Mouse (Mus musculus) myocyte (in vitro differentiated cells): Measurements from ENCODE around the gene Cxcr5. TPM values are rescaled to one million over a fixed set of nuclear protein-coding genes. Genes with fewer than 3 reads are reported as not detected.
A peak's percentile ranks its signal among the peaks of the same experiment; 100 is the strongest.

ENCODE experiments used
- H3K27me3 ChIP-seq: one replicate; pipeline ENCODE4 v1.6.1; 2011; ENCODE audit not compliant: control insufficient read depth, insufficient read depth, insufficient read length
- H3K36me3 ChIP-seq: one replicate; pipeline ENCODE4 v1.6.1; 2011; ENCODE audit not compliant: control insufficient read depth, insufficient read depth
- H3K4me2 ChIP-seq: one replicate; pipeline ENCODE4 v1.6.1; 2011; ENCODE audit warnings: low read depth, control low read depth
- H3K4me3 ChIP-seq: one replicate; pipeline ENCODE4 v1.5.1; 2011; ENCODE audit warnings: mild to moderate bottlenecking, control low read depth, moderate library complexity
- H3K79me2 ChIP-seq: one replicate; pipeline ENCODE4 v1.6.1; 2011; ENCODE audit not compliant: control insufficient read depth, insufficient read depth
- H3ac ChIP-seq: one replicate; pipeline ENCODE4 v1.6.1; 2011; ENCODE audit not compliant: control insufficient read depth, insufficient read length
- CEBPB ChIP-seq: IDR thresholded peaks from 2 replicates; pipeline ENCODE4 v1.6.1; 2011; ENCODE audit warnings: mild to moderate bottlenecking, moderate library complexity; ENCODE audit not compliant: poor library complexity, insufficient read depth, severe bottlenecking
- E2F4 ChIP-seq: IDR thresholded peaks from one replicate; pipeline ENCODE4 v1.6.1; 2011; ENCODE audit warnings: mild to moderate bottlenecking, control low read depth, moderate library complexity; ENCODE audit not compliant: insufficient read depth
- MAX ChIP-seq: IDR thresholded peaks from one replicate; pipeline ENCODE4 v1.6.1; 2011; ENCODE audit warnings: low read depth, mild to moderate bottlenecking, control low read depth
- MYOD1 ChIP-seq, 3 experiments: IDR thresholded peaks; one replicate each; pipeline ENCODE4 v1.6.1; 2011; ENCODE audit warnings: control low read depth in 2 of 3, low read depth in 2 of 3, mild to moderate bottlenecking in 2 of 3, moderate library complexity in 1 of 3; ENCODE audit not compliant: insufficient read length in 2 of 3, control insufficient read depth in 1 of 3
- MYOG ChIP-seq, 3 experiments: IDR thresholded peaks; one replicate each; pipeline ENCODE4 v1.6.1; 2011; ENCODE audit warnings: control low read depth in 2 of 3, low read depth in 2 of 3, mild to moderate bottlenecking in 2 of 3; ENCODE audit not compliant: insufficient read length in 2 of 3, control insufficient read depth in 1 of 3, insufficient read depth in 1 of 3
- POLR2A ChIP-seq: IDR thresholded peaks from one replicate; pipeline ENCODE4 v1.6.1; 2011; ENCODE audit warnings: low read depth, mild to moderate bottlenecking, control low read depth, moderate library complexity; ENCODE audit not compliant: insufficient read length
- POLR2AphosphoS2 ChIP-seq: IDR thresholded peaks from one replicate; pipeline ENCODE4 v1.6.1; 2011; ENCODE audit warnings: low read depth, control low read depth; ENCODE audit not compliant: insufficient read length
- REST ChIP-seq: IDR thresholded peaks from one replicate; pipeline ENCODE4 v1.6.1; 2011; ENCODE audit warnings: mild to moderate bottlenecking, control low read depth, moderate library complexity; ENCODE audit not compliant: insufficient read depth, insufficient read length
- SRF ChIP-seq: IDR thresholded peaks from one replicate; pipeline ENCODE4 v1.6.1; 2011; ENCODE audit warnings: low read depth; ENCODE audit not compliant: control insufficient read depth, insufficient read length
- TCF12 ChIP-seq: IDR thresholded peaks from one replicate; pipeline ENCODE4 v1.6.1; 2011; ENCODE audit warnings: mild to moderate bottlenecking, control low read depth; ENCODE audit not compliant: poor library complexity, insufficient read depth, severe bottlenecking
- TCF3 ChIP-seq: IDR thresholded peaks from one replicate; pipeline ENCODE4 v1.6.1; 2011; ENCODE audit warnings: low read depth, control low read depth; ENCODE audit not compliant: insufficient read length
- USF1 ChIP-seq: IDR thresholded peaks from one replicate; pipeline ENCODE4 v1.6.1; 2011; ENCODE audit warnings: low read depth, mild to moderate bottlenecking, control low read depth, moderate library complexity
- polyA plus RNA-seq: library from polyadenylated mRNA; unstranded; fragments of >200 nt; fragmentation: generic; extraction: Trizol; gene quantifications from one replicate; pipeline ENCODE4 v1.2.1, GENCODE M21; 2012; ENCODE audit warnings: missing spikeins

Gene Cxcr5
- polyA plus RNA-seq, 1 experiment: 0.01 TPM

- no peak overlapping the region for H3K4me2 ChIP-seq
- H3K79me2 ChIP-seq: no peaks in the 10 kb centered on the region
- no peak for TF ChIP-seq POLR2A
- TF ChIP-seq POLR2AphosphoS2: no peak
- no peak for TF ChIP-seq CEBPB
- no peaks in the 10 kb centered on the region for H3K36me3 ChIP-seq
- H3K4me3 ChIP-seq: no peak overlapping the region
- peaks cover 11% of the 10 kb centered on the region for H3K27me3 ChIP-seq
- no peak overlapping the region for H3ac ChIP-seq
Observed at GRCm38 (mm10) chr9:44523686-44524085, 38.0 kb downstream of the Cxcr5 start.

DNA sequence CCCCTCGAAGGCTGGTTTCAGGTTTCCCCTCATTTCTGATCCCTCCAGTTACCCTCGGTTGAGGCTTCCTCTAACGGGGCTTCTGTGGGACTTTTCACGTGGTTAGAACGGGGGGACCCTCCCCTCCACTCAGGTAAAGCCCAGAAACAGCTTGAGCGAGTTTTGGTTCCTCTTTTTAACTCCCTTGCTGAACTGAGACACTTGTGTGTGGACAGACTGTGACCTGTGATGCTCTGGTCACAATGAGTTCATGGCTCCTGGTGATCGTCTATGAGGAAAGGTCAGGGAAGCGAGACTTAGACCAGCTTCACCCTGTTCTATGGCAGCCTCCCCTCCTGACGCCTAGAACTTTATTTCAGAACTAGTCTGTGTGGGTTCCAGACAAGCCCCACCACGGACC, 39.8 kb downstream of the Cxcr5 start:
- no peak overlapping the region for H3K4me3 ChIP-seq
- H3ac ChIP-seq: no peak overlapping the region
- no peaks in the 10 kb centered on the region for H3K79me2 ChIP-seq
- H3K36me3 ChIP-seq: no peaks in the 10 kb centered on the region
- no peak overlapping the region for H3K4me2 ChIP-seq
- peaks cover 11% of the 10 kb centered on the region for H3K27me3 ChIP-seq
- TF ChIP-seq POLR2AphosphoS2 (no peak), MYOG (IDR thresholded peaks at IDR 0.05; ENCODE audit: control insufficient read depth in 1 of 3, insufficient read depth in 1 of 3, insufficient read length in 2 of 3, low read depth in 2 of 3) (no peak), MYOD1 (IDR thresholded peaks at IDR 0.05; ENCODE audit: control insufficient read depth in 1 of 3, insufficient read length in 2 of 3, low read depth in 2 of 3) (no peak), TCF12 (no peak), POLR2A (no peak), E2F4 (no peak), TCF3 (no peak), USF1 (no peak), REST (no peak), SRF (no peak), CEBPB (no peak), MAX (no peak)

DNA sequence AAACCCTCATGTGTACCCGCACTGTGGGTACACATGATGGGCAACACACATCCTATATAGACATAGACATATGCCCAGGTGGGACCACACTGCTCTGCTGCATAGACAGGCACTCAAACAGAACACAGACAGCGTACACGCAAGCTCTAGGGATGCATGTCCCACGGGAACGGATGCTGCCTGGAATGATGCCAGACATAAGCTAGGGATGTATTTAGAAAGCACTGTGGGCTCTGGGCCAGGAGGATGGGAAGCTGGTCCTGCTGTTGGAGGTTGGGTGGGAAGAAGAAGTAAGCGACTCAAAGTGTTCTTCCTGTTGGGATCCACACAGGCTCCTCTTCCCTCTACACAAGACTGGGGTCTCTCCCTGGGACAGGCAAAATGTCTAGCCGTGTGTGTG, 43.6 kb downstream of the Cxcr5 start:
- Histone ChIP-seq H3ac (no peak overlapping the region), H3K79me2 (no peaks in the 10 kb centered on the region), H3K4me2 (no peak overlapping the region), H3K4me3 (no peak overlapping the region), H3K36me3 (no peaks in the 10 kb centered on the region), H3K27me3 (peaks cover 4% of the 10 kb centered on the region)
- TF ChIP-seq POLR2AphosphoS2: no peak
- no peak for TF ChIP-seq POLR2A
- TF ChIP-seq MYOD1 (IDR thresholded peaks at IDR 0.05; ENCODE audit: control insufficient read depth in 1 of 3, insufficient read length in 2 of 3, low read depth in 2 of 3): no peak
- no peak for TF ChIP-seq TCF12
- no peak for TF ChIP-seq CEBPB
- TF ChIP-seq MAX: no peak

DNA sequence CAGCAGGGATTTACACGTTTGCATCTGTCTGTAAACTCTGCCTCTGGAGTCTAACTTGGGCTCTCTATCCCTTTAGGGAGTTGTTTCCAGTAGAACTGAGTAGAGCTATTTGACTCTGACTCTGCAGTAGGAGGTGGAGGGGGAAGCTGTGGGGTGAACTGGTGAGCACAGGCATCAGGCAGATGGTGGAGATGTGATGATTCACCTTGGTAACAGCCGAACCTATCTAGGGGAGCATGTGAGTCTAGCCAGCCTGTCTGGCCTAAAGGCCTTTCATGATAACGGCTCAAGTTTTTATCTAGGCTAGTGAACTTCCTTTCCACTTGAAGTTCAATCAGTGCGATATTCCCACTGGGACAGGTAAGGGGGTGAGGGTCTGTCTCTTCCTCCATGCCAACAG, 44.3 kb downstream of the Cxcr5 start:
- Histone ChIP-seq H3K36me3 (no peaks in the 10 kb centered on the region), H3K4me3 (no peak overlapping the region), H3ac (no peak overlapping the region), H3K27me3 (peaks cover 4% of the 10 kb centered on the region), H3K4me2 (no peak overlapping the region), H3K79me2 (no peaks in the 10 kb centered on the region)
- no peak for TF ChIP-seq TCF3
- no peak for TF ChIP-seq MYOD1 (IDR thresholded peaks at IDR 0.05; ENCODE audit: control insufficient read depth in 1 of 3, insufficient read length in 2 of 3, low read depth in 2 of 3)
- TF ChIP-seq POLR2A: no peak
- TF ChIP-seq POLR2AphosphoS2: no peak
- no peak for TF ChIP-seq E2F4
- no peak for TF ChIP-seq CEBPB
- TF ChIP-seq TCF12: no peak
- TF ChIP-seq MAX: no peak
- TF ChIP-seq USF1: no peak
- TF ChIP-seq REST: no peak
- no peak for TF ChIP-seq SRF
- no peak for TF ChIP-seq MYOG (IDR thresholded peaks at IDR 0.05; ENCODE audit: control insufficient read depth in 1 of 3, insufficient read depth in 1 of 3, insufficient read length in 2 of 3, low read depth in 2 of 3)

GRCm38 (mm10) chr9:44515891-44516290, 45.8 kb downstream of the Cxcr5 start:
- H3K36me3 ChIP-seq: no peaks in the 10 kb centered on the region
- H3K79me2 ChIP-seq: no peaks in the 10 kb centered on the region
- no peaks in the 10 kb centered on the region for H3K27me3 ChIP-seq
- no peak overlapping the region for H3ac ChIP-seq
- H3K4me3 ChIP-seq: no peak overlapping the region
- H3K4me2 ChIP-seq: peak overlapping the region; percentile 44
- TF ChIP-seq E2F4: no peak
- no peak for TF ChIP-seq POLR2AphosphoS2
- no peak for TF ChIP-seq MYOD1 (IDR thresholded peaks at IDR 0.05; ENCODE audit: control insufficient read depth in 1 of 3, insufficient read length in 2 of 3, low read depth in 2 of 3)
